Mouse (Mus musculus): ENCODE data around the gene Usp10.

Gene Usp10

DNA sequence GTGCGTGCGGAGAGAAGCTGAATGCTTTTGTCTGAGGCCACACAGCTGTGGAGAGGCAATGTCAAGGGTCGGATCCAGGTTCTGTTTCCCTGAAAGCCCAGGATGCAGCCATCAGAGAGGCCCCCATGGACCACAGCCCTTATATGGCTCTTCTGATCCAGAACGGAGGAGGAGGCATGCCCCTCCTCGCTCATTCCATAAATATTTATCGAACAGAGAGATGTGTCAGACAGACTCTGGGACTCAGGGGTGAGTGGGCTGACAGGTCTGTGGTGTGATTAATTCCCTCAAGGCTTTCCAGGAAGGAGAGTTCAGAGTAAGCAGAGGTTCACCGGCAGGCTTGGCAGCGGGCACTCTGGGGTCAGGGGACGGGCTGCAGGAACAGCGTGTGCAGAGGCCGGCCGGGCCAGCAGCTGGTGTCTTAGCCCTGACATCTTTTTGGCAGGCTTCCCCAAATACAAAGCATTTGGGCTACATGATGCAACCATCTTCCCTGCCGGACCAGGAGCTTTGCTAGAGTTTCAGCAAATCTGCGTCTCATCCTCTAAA is 94.1 kb downstream of the Usp10 start:
- in situ Hi-C loops (cut with MboI; ENCODE audit: unreplicated experiment in 2 of 2): no loop called here

DNA sequence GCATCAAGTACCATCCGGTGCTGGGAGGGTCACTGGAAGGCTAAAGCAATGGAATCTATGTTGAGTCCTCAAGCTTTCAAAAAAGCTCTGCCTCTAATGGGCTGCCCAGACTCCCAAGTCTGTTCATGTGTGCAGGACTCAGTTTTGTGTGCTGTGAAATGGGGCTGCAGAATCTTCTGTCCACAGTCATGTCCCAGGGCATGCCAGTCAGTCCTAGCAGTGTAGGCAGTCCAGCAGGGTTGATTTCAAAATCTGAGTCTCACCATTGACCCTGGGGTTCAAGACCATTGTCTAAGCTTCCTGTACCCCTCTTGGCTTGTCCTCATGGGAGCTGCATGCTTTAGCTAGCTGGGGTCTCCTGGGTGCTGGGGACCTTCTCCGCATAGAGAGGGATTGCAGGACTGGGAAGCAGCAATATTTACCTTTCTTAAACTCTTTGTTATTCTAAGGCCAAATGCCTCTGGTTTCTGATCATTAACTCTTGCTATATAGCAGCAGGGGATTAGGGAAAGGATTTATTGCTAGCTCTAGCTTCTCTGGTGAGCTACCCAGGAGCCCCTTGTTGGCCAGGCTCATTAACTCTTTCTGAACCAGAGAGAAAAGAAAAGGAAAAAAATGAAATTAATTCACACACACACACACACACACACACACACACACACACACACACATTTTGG is 94.7 kb downstream of the Usp10 start:
- in situ Hi-C loops (cut with MboI; ENCODE audit: unreplicated experiment in 2 of 2): no loop called here

DNA sequence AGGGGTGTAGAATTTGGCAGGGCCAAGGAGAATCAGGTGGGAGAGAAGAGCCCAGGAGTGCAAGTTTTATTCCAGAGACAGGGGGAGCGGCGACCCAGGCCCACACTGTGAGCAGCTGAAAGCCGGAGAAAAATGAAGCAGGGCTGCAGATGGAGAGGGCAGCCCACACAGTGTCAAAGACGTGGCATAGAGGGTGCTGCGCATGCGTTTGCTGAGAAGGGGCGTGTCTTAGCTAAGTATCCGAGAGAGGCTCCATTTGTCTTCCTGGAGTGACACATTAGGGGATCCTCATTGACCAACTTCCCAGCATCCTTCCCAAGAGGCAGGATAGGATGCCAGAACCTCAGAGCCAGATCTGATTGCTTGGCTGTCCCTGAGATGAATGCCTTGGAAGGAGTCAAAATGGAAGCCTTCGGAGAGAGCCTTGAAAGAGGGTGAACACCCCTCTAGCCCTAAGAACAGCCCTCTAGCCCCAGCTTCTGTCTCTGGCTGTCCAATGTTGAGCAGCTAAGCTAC is 96.5 kb downstream of the Usp10 start:
- in situ Hi-C loops (cut with MboI; ENCODE audit: unreplicated experiment in 2 of 2): no loop called here

Measured in v-Abl transformed pro-B cells (cell line).